Mouse (Mus musculus) kidney, embryonic 16.5 days (tissue): ENCODE data around the gene Sp6. TPM values are rescaled to one million over a fixed set of nuclear protein-coding genes. Genes with fewer than 3 reads are reported as not detected.
A peak's percentile ranks its signal among the peaks of the same experiment; 100 is the strongest.

Experiments used
- ATAC-seq: fragments of 200-750 bp; cut with Nextera tagmentation; 2 replicates; pipeline ENCODE4 v1.8.0; 2017; ENCODE audit warnings: moderate TSS enrichment; ENCODE audit not compliant: low FRiP score, low TSS enrichment
- H3K27ac ChIP-seq: fragments of 300-500 bp; sonication (generic); 2 replicates; pipeline ENCODE4 v1.5.1; 2014; ENCODE audit warnings: low read length
- H3K27me3 ChIP-seq: fragments of 300-500 bp; sonication (generic); 2 replicates; pipeline ENCODE4 v1.6.1; 2014; ENCODE audit warnings: low read length, control low read depth, mixed read lengths; ENCODE audit not compliant: insufficient read depth
- H3K36me3 ChIP-seq: fragments of 300-500 bp; sonication (generic); 2 replicates; pipeline ENCODE4 v1.6.1; 2014; ENCODE audit warnings: low read length, control low read depth, mixed read lengths; ENCODE audit not compliant: insufficient read depth
- H3K4me1 ChIP-seq: fragments of 300-500 bp; sonication (generic); 2 replicates; pipeline ENCODE4 v1.6.1; 2014; ENCODE audit warnings: low read length, control low read depth, mixed read lengths; ENCODE audit not compliant: insufficient read depth
- H3K4me2 ChIP-seq: fragments of 300-500 bp; sonication (generic); replicated peaks from 2 replicates; pipeline ENCODE4 v1.6.1; 2014; ENCODE audit warnings: low read depth, low read length
- H3K4me3 ChIP-seq: fragments of 300-500 bp; sonication (generic); 2 replicates; pipeline ENCODE4 v1.5.1; 2014; ENCODE audit warnings: mild to moderate bottlenecking, low read length
- H3K9ac ChIP-seq: fragments of 300-500 bp; sonication (generic); replicated peaks from 2 replicates; pipeline ENCODE4 v1.6.1; 2014; ENCODE audit warnings: low read length
- H3K9me3 ChIP-seq: fragments of 300-500 bp; sonication (generic); 2 replicates; pipeline ENCODE4 v1.6.1; 2016; ENCODE audit warnings: low read length, control low read depth
- WGBS: fragments of 180-500 bp; shearing (Covaris S2); extraction: QIAGEN DNeasy Blood & Tissue Kit; methylation state at CpG from one replicate; pipeline ENCODE4 v1.1.7; 2014; 5-methylcytosine and 5-hydroxymethylcytosine counted together
- polyA plus RNA-seq: library from polyadenylated mRNA; unstranded; fragments of >200 nt; fragmentation: Nextera tagmentation; extraction: Ambion mirVana; gene quantifications from 2 replicates; pipeline ENCODE4 v1.2.1, GENCODE M21; 2015

Sp6 gene
- polyA plus RNA-seq = 1.6 and 2.0 TPM in 2 replicates

GRCm38 (mm10) chr11:97013121-97013670 lies at the start of gene Sp6:
Sp6 (plus strand) TSS chr11:97013394.
- Histone ChIP-seq H3K27me3 (peaks cover 74% of the 10 kb centered on the region), H3K9me3 (no peaks in the 10 kb centered on the region), H3K4me3 (no peak within 1 kb of the TSS), H3K36me3 (no peaks in the 10 kb centered on the region), H3K4me2 (no peak within 1 kb of the TSS), H3K4me1 (peaks cover 7% of the 10 kb centered on the region), H3K27ac (no peak within 1 kb of the TSS), H3K9ac (no peak within 1 kb of the TSS)
- no peak for ATAC-seq
- WGBS = 30% methylated on average over 8 of the region's 8 CpGs

GRCm38 (mm10) chr11:96963580-96963979 lies 49.6 kb upstream of the Sp6 start:
- no peaks in the 10 kb centered on the region for H3K9me3 ChIP-seq
- no peak overlapping the region for H3K9ac ChIP-seq
- ATAC-seq = peak; percentile 85
- no peak overlapping the region for H3K27ac ChIP-seq
- whole genome bisulfite sequencing = 15% methylated on average over 8 of the region's 8 CpGs
- no peaks in the 10 kb centered on the region for H3K27me3 ChIP-seq
- H3K4me3 ChIP-seq = no peak overlapping the region
- H3K4me2 ChIP-seq = no peak overlapping the region
- H3K4me1 ChIP-seq = peaks cover 17% of the 10 kb centered on the region
- H3K36me3 ChIP-seq = peaks cover 31% of the 10 kb centered on the region

- no peaks in the 10 kb centered on the region for H3K9me3 ChIP-seq
- H3K9ac ChIP-seq = no peak overlapping the region
- H3K36me3 ChIP-seq = peaks cover 13% of the 10 kb centered on the region
- H3K4me2 ChIP-seq = no peak overlapping the region
- no peak overlapping the region for H3K4me3 ChIP-seq
- peaks cover 34% of the 10 kb centered on the region for H3K4me1 ChIP-seq
- 81% methylated on average over 3 of the region's 3 CpGs for WGBS
- 0 out of 2 replicates have a peak overlapping the region, but pooled peaks have one; percentile 16 for H3K27ac ChIP-seq
- no peaks in the 10 kb centered on the region for H3K27me3 ChIP-seq
- ATAC-seq = no peak
Measured at GRCm38 (mm10) chr11:96966172-96966571, 47.0 kb upstream of the Sp6 start.

GRCm38 (mm10) chr11:96966914-96967543 lies 46.2 kb upstream of the Sp6 start:
- H3K9me3 ChIP-seq = no peaks in the 10 kb centered on the region
- H3K4me1 ChIP-seq = peaks cover 38% of the 10 kb centered on the region
- WGBS = 76% methylated on average over 13 of the region's 13 CpGs
- peaks cover 8% of the 10 kb centered on the region for H3K36me3 ChIP-seq
- no peak for ATAC-seq
- H3K27me3 ChIP-seq = no peaks in the 10 kb centered on the region
- 0 out of 2 replicates have a peak overlapping the region, but pooled peaks have one; percentile 1 for H3K4me3 ChIP-seq
- peak overlapping the region; percentile 47; the same call in 1 of the 2 replicates for H3K9ac ChIP-seq
- H3K4me2 ChIP-seq = peak overlapping the region; percentile 17
- H3K27ac ChIP-seq = peak overlapping the region; percentile 63

- Histone ChIP-seq H3K27me3 (no peaks in the 10 kb centered on the region), H3K36me3 (peaks cover 2% of the 10 kb centered on the region), H3K9me3 (no peaks in the 10 kb centered on the region), H3K4me3 (no peak overlapping the region), H3K4me1 (peaks cover 39% of the 10 kb centered on the region), H3K27ac (peak overlapping the region; percentile 92), H3K9ac (peak overlapping the region; percentile 47; the same call in 1 of the 2 replicates), H3K4me2 (peak overlapping the region; percentile 17)
- ATAC-seq = no peak
- 78% methylated on average over 11 of the region's 11 CpGs for WGBS
Measured at GRCm38 (mm10) chr11:96967544-96968269, 45.5 kb upstream of the Sp6 start.

GRCm38 (mm10) chr11:96968476-96968875 lies 44.7 kb upstream of the Sp6 start:
- no peaks in the 10 kb centered on the region for H3K9me3 ChIP-seq
- WGBS = 43% methylated on average over 6 of the region's 6 CpGs
- H3K4me2 ChIP-seq = no peak overlapping the region
- H3K27ac ChIP-seq = peak overlapping the region; percentile 92
- no peak for ATAC-seq
- no peaks in the 10 kb centered on the region; the same call in 1 of the 2 replicates for H3K36me3 ChIP-seq
- peaks cover 38% of the 10 kb centered on the region for H3K4me1 ChIP-seq
- H3K9ac ChIP-seq = peak overlapping the region; percentile 36; the same call in 1 of the 2 replicates
- no peak overlapping the region for H3K4me3 ChIP-seq
- no peaks in the 10 kb centered on the region for H3K27me3 ChIP-seq

- no peaks in the 10 kb centered on the region; the same call in 1 of the 2 replicates for H3K36me3 ChIP-seq
- peak overlapping the region; percentile 12; the same call in 1 of the 2 replicates for H3K9ac ChIP-seq
- WGBS = 70% methylated on average over 5 of the region's 5 CpGs
- H3K4me3 ChIP-seq = no peak overlapping the region
- H3K27ac ChIP-seq = peak overlapping the region; percentile 92
- H3K9me3 ChIP-seq = no peaks in the 10 kb centered on the region
- H3K4me1 ChIP-seq = peaks cover 40% of the 10 kb centered on the region
- no peak overlapping the region; the same call in 1 of the 2 replicates for H3K4me2 ChIP-seq
- no peaks in the 10 kb centered on the region for H3K27me3 ChIP-seq
- peak; percentile 14; the same call in 1 of the 2 replicates for ATAC-seq
Measured at GRCm38 (mm10) chr11:96969280-96969722, 43.9 kb upstream of the Sp6 start.

- peak; percentile 5; the same call in 1 of the 2 replicates for ATAC-seq
- H3K27me3 ChIP-seq = no peaks in the 10 kb centered on the region
- 60% methylated on average over 1 of the region's 1 CpGs for WGBS
- H3K27ac ChIP-seq = peak overlapping the region; percentile 92
- H3K4me1 ChIP-seq = peaks cover 40% of the 10 kb centered on the region
- peak overlapping the region; percentile 12 for H3K9ac ChIP-seq
- H3K9me3 ChIP-seq = no peaks in the 10 kb centered on the region
- H3K4me2 ChIP-seq = no peak overlapping the region
- no peak overlapping the region for H3K4me3 ChIP-seq
- H3K36me3 ChIP-seq = no peaks in the 10 kb centered on the region; the same call in 1 of the 2 replicates
Measured at GRCm38 (mm10) chr11:96969746-96970145, 43.4 kb upstream of the Sp6 start.

- Histone ChIP-seq H3K36me3 (no peaks in the 10 kb centered on the region; the same call in 1 of the 2 replicates), H3K9me3 (no peaks in the 10 kb centered on the region), H3K4me3 (no peak overlapping the region), H3K4me2 (no peak overlapping the region), H3K9ac (0 out of 2 replicates have a peak overlapping the region, but pooled peaks have one; percentile 12), H3K27ac (peak overlapping the region; percentile 92), H3K27me3 (no peaks in the 10 kb centered on the region), H3K4me1 (peaks cover 42% of the 10 kb centered on the region)
- no peak for ATAC-seq
- WGBS = 63% methylated on average over 3 of the region's 3 CpGs
Measured at GRCm38 (mm10) chr11:96970341-96970740, 42.9 kb upstream of the Sp6 start.
